ENCODE assay signal across 28 mouse cellular contexts in genomic region chr11:42978245-42978644, GRCm38 (mm10). TPM values are rescaled to one million over a fixed set of nuclear protein-coding genes. Genes with fewer than 3 reads are reported as not detected.
A peak's percentile ranks its signal among the peaks of the same experiment; 100 is the strongest.
DNase-seq lines count a peak whose midpoint lies in the region; ATAC-seq and TF ChIP-seq lines count a peak whose summit lies in the region.
"Had no signal": no experiment of that assay in that cellular context is flagged by ENCODE, and none has a peak within 500 bp of the region (broad histone marks: within the 10 kb centered on the region; RNA-seq: fewer than 3 reads in every experiment).

No protein-coding gene starts in this region.

- no peaks in the 10 kb centered on the region for H3K36me3 ChIP-seq in hindbrain, embryonic 14.5 days (replicated peaks; ENCODE audit: control insufficient read depth, insufficient read depth)
- H3K36me3 ChIP-seq in hindbrain, embryonic 16.5 days (ENCODE audit: control insufficient read depth, insufficient read depth, low read length), result no peaks in the 10 kb centered on the region
- H3K36me3 ChIP-seq in midbrain, embryonic 14.5 days (ENCODE audit: control insufficient read depth, insufficient read depth, low read length), result no peaks in the 10 kb centered on the region
- H3K36me3 ChIP-seq in midbrain, embryonic 16.5 days (ENCODE audit: control insufficient read depth, insufficient read depth, low read length), result no peaks in the 10 kb centered on the region
- H3K36me3 ChIP-seq in neural tube, embryonic 14.5 days (ENCODE audit: control insufficient read depth, insufficient read depth, low read length), result no peaks in the 10 kb centered on the region
- H3K36me3 ChIP-seq in intestine, embryonic 16.5 days (ENCODE audit: control insufficient read depth, insufficient read depth, low read length), result no peaks in the 10 kb centered on the region

- H3K27me3 ChIP-seq in hindbrain, embryonic 14.5 days (ENCODE audit: control insufficient read depth, insufficient read depth, low read length), result no peaks in the 10 kb centered on the region
- no peaks in the 10 kb centered on the region for H3K27me3 ChIP-seq in hindbrain, embryonic 16.5 days (replicated peaks; ENCODE audit: control insufficient read depth, insufficient read depth, low read length)
- no peaks in the 10 kb centered on the region for H3K27me3 ChIP-seq in midbrain, embryonic 14.5 days (ENCODE audit: control insufficient read depth, insufficient read depth, low read length)
- no peaks in the 10 kb centered on the region for H3K27me3 ChIP-seq in midbrain, embryonic 16.5 days (ENCODE audit: control insufficient read depth, insufficient read depth, low read depth, low read length)
- H3K27me3 ChIP-seq in neural tube, embryonic 14.5 days (ENCODE audit: control insufficient read depth, insufficient read depth, low read length), result no peaks in the 10 kb centered on the region
- no peaks in the 10 kb centered on the region for H3K27me3 ChIP-seq in intestine, embryonic 16.5 days (replicated peaks; ENCODE audit: control insufficient read depth, insufficient read depth, low read length)

- 36% methylated on average over 2 of the region's 2 CpGs for WGBS in hindbrain, embryonic 14.5 days
- WGBS in hindbrain, embryonic 16.5 days, result 41% methylated on average over 2 of the region's 2 CpGs
- 41% methylated on average over 2 of the region's 2 CpGs for WGBS in midbrain, embryonic 14.5 days
- WGBS in midbrain, embryonic 16.5 days, result 46% methylated on average over 2 of the region's 2 CpGs
- 43% methylated on average over 2 of the region's 2 CpGs for WGBS in neural tube, embryonic 14.5 days
- WGBS in intestine, embryonic 16.5 days, result 72% methylated on average over 2 of the region's 2 CpGs

- no peak; the same call in 1 of the 2 replicates for ATAC-seq in hindbrain, embryonic 14.5 days (ENCODE audit: low FRiP score)
- ATAC-seq in hindbrain, embryonic 16.5 days, result no peak
- no peak for ATAC-seq in midbrain, embryonic 14.5 days (ENCODE audit: low FRiP score, low TSS enrichment)
- ATAC-seq in midbrain, embryonic 16.5 days, result no peak
- ATAC-seq in neural tube, embryonic 14.5 days (ENCODE audit: low read depth), result peak; percentile 85; the same call in 1 of the 2 replicates
- ATAC-seq in intestine, embryonic 16.5 days, result no peak
- ATAC-seq: intestine, postnatal 0 days had no signal

- H3K27ac ChIP-seq in hindbrain, embryonic 14.5 days, result no peak overlapping the region
- H3K27ac ChIP-seq in hindbrain, embryonic 16.5 days (ENCODE audit: low read depth, low read length), result no peak overlapping the region
- no peak overlapping the region for H3K27ac ChIP-seq in midbrain, embryonic 14.5 days (replicated peaks; ENCODE audit: low read depth, low read length)
- no peak overlapping the region for H3K27ac ChIP-seq in midbrain, embryonic 16.5 days (ENCODE audit: low read length)
- no peak overlapping the region for H3K27ac ChIP-seq in neural tube, embryonic 14.5 days (ENCODE audit: low read depth, low read length)
- H3K27ac ChIP-seq in intestine, embryonic 16.5 days (ENCODE audit: low read length), result no peak overlapping the region
- H3K27ac ChIP-seq: kidney, postnatal 0 days had no signal

- H3K9me3 ChIP-seq in hindbrain, embryonic 14.5 days (ENCODE audit: control insufficient read depth, low read length), result 0 out of 2 replicates have a peak, but pooled peaks cover 3% of the 10 kb centered on the region
- H3K9me3 ChIP-seq in hindbrain, embryonic 16.5 days (ENCODE audit: control insufficient read depth, low read length), result no peaks in the 10 kb centered on the region
- no peaks in the 10 kb centered on the region for H3K9me3 ChIP-seq in midbrain, embryonic 14.5 days (ENCODE audit: control insufficient read depth, low read length)
- no peaks in the 10 kb centered on the region for H3K9me3 ChIP-seq in midbrain, embryonic 16.5 days (replicated peaks; ENCODE audit: control insufficient read depth, low read length, poor library complexity, severe bottlenecking)
- no peaks in the 10 kb centered on the region for H3K9me3 ChIP-seq in neural tube, embryonic 14.5 days (ENCODE audit: control insufficient read depth, low read length)
- H3K9me3 ChIP-seq in intestine, embryonic 16.5 days (ENCODE audit: control insufficient read depth, low read length), result no peaks in the 10 kb centered on the region

- no peak overlapping the region for H3K9ac ChIP-seq in hindbrain, embryonic 14.5 days
- H3K9ac ChIP-seq in hindbrain, embryonic 16.5 days (ENCODE audit: low read depth, low read length), result no peak overlapping the region
- H3K9ac ChIP-seq in midbrain, embryonic 14.5 days (replicated peaks; ENCODE audit: low read length), result no peak overlapping the region
- no peak overlapping the region for H3K9ac ChIP-seq in midbrain, embryonic 16.5 days (ENCODE audit: low read depth, low read length)
- no peak overlapping the region for H3K9ac ChIP-seq in neural tube, embryonic 14.5 days (replicated peaks; ENCODE audit: low read depth, low read length)
- no peak overlapping the region for H3K9ac ChIP-seq in intestine, embryonic 16.5 days (ENCODE audit: low read depth, low read length)

- H3K4me3 ChIP-seq in hindbrain, embryonic 14.5 days (replicated peaks; ENCODE audit: low read length), result no peak overlapping the region
- H3K4me3 ChIP-seq in hindbrain, embryonic 16.5 days (ENCODE audit: low read length), result no peak overlapping the region
- no peak overlapping the region for H3K4me3 ChIP-seq in midbrain, embryonic 14.5 days (replicated peaks; ENCODE audit: low read depth, low read length)
- no peak overlapping the region for H3K4me3 ChIP-seq in midbrain, embryonic 16.5 days (ENCODE audit: low read depth, low read length)
- no peak overlapping the region for H3K4me3 ChIP-seq in neural tube, embryonic 14.5 days (ENCODE audit: low read depth, low read length)
- no peak overlapping the region for H3K4me3 ChIP-seq in intestine, embryonic 16.5 days (ENCODE audit: low read length)

- H3K4me1 ChIP-seq in hindbrain, embryonic 14.5 days (replicated peaks; ENCODE audit: control insufficient read depth, insufficient read depth, low read length), result no peaks in the 10 kb centered on the region
- no peaks in the 10 kb centered on the region for H3K4me1 ChIP-seq in hindbrain, embryonic 16.5 days (ENCODE audit: control insufficient read depth, insufficient read depth, low read depth, low read length)
- no peaks in the 10 kb centered on the region for H3K4me1 ChIP-seq in midbrain, embryonic 14.5 days (ENCODE audit: control insufficient read depth, insufficient read depth, low read length)
- H3K4me1 ChIP-seq in midbrain, embryonic 16.5 days (ENCODE audit: control insufficient read depth, insufficient read depth, low read length), result no peaks in the 10 kb centered on the region; the same call in 1 of the 2 replicates
- H3K4me1 ChIP-seq in neural tube, embryonic 14.5 days (ENCODE audit: control insufficient read depth, insufficient read depth, low read length), result no peaks in the 10 kb centered on the region
- no peaks in the 10 kb centered on the region for H3K4me1 ChIP-seq in intestine, embryonic 16.5 days (ENCODE audit: control insufficient read depth, insufficient read depth, low read length)

- no peak for TF ChIP-seq POLR2A in brain, embryonic 14.5 days (IDR thresholded peaks at IDR 0.05; ENCODE audit: borderline replicate concordance, extremely low read depth, insufficient read depth, insufficient read length, poor library complexity, severe bottlenecking)

- TF ChIP-seq CTCF in brain, embryonic 14.5 days (IDR thresholded peaks at IDR 0.05; ENCODE audit: borderline replicate concordance, extremely low read depth, insufficient read depth, insufficient read length), result no peak

- no peak overlapping the region for H3K4me2 ChIP-seq in hindbrain, embryonic 14.5 days (replicated peaks)
- no peak overlapping the region for H3K4me2 ChIP-seq in hindbrain, embryonic 16.5 days (ENCODE audit: low read length)
- H3K4me2 ChIP-seq in midbrain, embryonic 14.5 days (ENCODE audit: low read length), result no peak overlapping the region
- H3K4me2 ChIP-seq in midbrain, embryonic 16.5 days (ENCODE audit: low read length), result no peak overlapping the region
- H3K4me2 ChIP-seq in neural tube, embryonic 14.5 days (ENCODE audit: low read depth, low read length), result no peak overlapping the region
- H3K4me2 ChIP-seq in intestine, embryonic 16.5 days (ENCODE audit: low read depth, low read length), result no peak overlapping the region
- H3K4me2 ChIP-seq: heart, embryonic 11.5 days had no signal

- DNase-seq in hindbrain, embryonic 14.5 days (ENCODE audit: low spot score), result peak; percentile 36
- peak; percentile 44 for DNase-seq in midbrain, embryonic 14.5 days
- peak; percentile 50 for DNase-seq in brain, embryonic 14.5 days (ENCODE audit: low read depth)
- DNase-seq: adrenal gland, postnatal 10 days; cerebellum, adult 11 months; cerebellum, postnatal 14 days; gastrocnemius, postnatal 14 days; heart, adult 11 months; layer of hippocampus, postnatal 36 days; lung, postnatal 4 days; thymus, adult 18-20 months; thymus, postnatal 4 days had no signal

RNA-seq across cellular contexts. Expression of gene Gm9972, which starts 57.3 kb away (rescaled TPM):
- not detected in 2 replicates for polyA plus RNA-seq in hindbrain, embryonic 14.5 days (2014; fragmentation: Nextera tagmentation; extraction: Ambion mirVana)
- 0.16 TPM in 1 of 2 replicates, not detected in the other for polyA plus RNA-seq in hindbrain, embryonic 16.5 days (2015; fragmentation: Nextera tagmentation; extraction: Ambion mirVana)
- polyA plus RNA-seq in midbrain, embryonic 14.5 days (2014; fragmentation: Nextera tagmentation; extraction: Ambion mirVana), result not detected in 2 replicates
- polyA plus RNA-seq in midbrain, embryonic 16.5 days (2015; fragmentation: Nextera tagmentation; extraction: Ambion mirVana), result not detected in 2 replicates
- polyA plus RNA-seq in brain, embryonic 14.5 days (2012; rRNA removed), result not detected in 2 replicates
- polyA plus RNA-seq in neural tube, embryonic 14.5 days (2014; fragmentation: Nextera tagmentation; extraction: Ambion mirVana), result not detected in 2 replicates
- polyA plus RNA-seq in intestine, embryonic 16.5 days (2015; fragmentation: Nextera tagmentation; extraction: Ambion mirVana), result not detected in 2 replicates
- polyA plus RNA-seq: C2C12; embryonic facial prominence, embryonic 11.5 days; forebrain, embryonic 11.5 days; heart, embryonic 11.5 days; heart, postnatal 0 days; intestine, postnatal 0 days; kidney, postnatal 0 days; limb, embryonic 11.5 days; liver, adult 2 months; liver, embryonic 16.5 days; lung, embryonic 16.5 days; small intestine, adult 2 months had no signal
